Mouse (Mus musculus): ENCODE measurements around the gene Setd5. TPM values are rescaled to one million over a fixed set of nuclear protein-coding genes. Genes with fewer than 3 reads are reported as not detected.
A peak's percentile ranks its signal among the peaks of the same experiment; 100 is the strongest.

Setd5 gene
- polyA plus RNA-seq, 1 experiment from 2014 or later, result 35.9 TPM

GRCm38 (mm10) chr6:113120806-113121205 is 43.6 kb downstream of the Setd5 start:
- Histone ChIP-seq H3K4me1 (replicated peaks; ENCODE audit: control insufficient read depth, insufficient read depth) (no peaks in the 10 kb centered on the region), H3K4me2 (replicated peaks; ENCODE audit: low read depth) (no peak overlapping the region), H3K9ac (ENCODE audit: low read length) (no peak overlapping the region), H3K27ac (replicated peaks) (no peak overlapping the region), H3K27me3 (ENCODE audit: control insufficient read depth, insufficient read depth, low read length) (no peaks in the 10 kb centered on the region), H3K4me3 (ENCODE audit: low read depth, low read length) (no peak overlapping the region), H3K36me3 (ENCODE audit: control insufficient read depth, insufficient read depth, low read length) (peaks cover 26% of the 10 kb centered on the region), H3K9me3 (ENCODE audit: control insufficient read depth, low read length) (no peaks in the 10 kb centered on the region)
- no peak for TF ChIP-seq EP300 (optimal IDR thresholded peaks at IDR 0.05)
- TF ChIP-seq CTCF (IDR thresholded peaks at IDR 0.05; ENCODE audit: low read depth), result no peak
- ATAC-seq (ENCODE audit: low FRiP score, low TSS enrichment), result no peak
- no peak for DNase-seq (ENCODE audit: low spot score)
- WGBS, result 92% methylated on average over 10 of the region's 10 CpGs

- no peak for ATAC-seq (ENCODE audit: low FRiP score, low TSS enrichment)
- no peak overlapping the region for H3K4me3 ChIP-seq (ENCODE audit: low read depth, low read length)
- TF ChIP-seq CTCF (IDR thresholded peaks at IDR 0.05; ENCODE audit: low read depth), result no peak
- TF ChIP-seq EP300 (optimal IDR thresholded peaks at IDR 0.05), result no peak
- no peak overlapping the region for H3K9ac ChIP-seq (ENCODE audit: low read length)
- DNase-seq (ENCODE audit: low spot score), result no peak
- no peaks in the 10 kb centered on the region for H3K27me3 ChIP-seq (ENCODE audit: control insufficient read depth, insufficient read depth, low read length)
- WGBS, result 79% methylated on average over 2 of the region's 2 CpGs
- no peak overlapping the region for H3K27ac ChIP-seq (replicated peaks)
- H3K36me3 ChIP-seq (ENCODE audit: control insufficient read depth, insufficient read depth, low read length), result peaks cover 10% of the 10 kb centered on the region; the same call in 1 of the 2 replicates
- H3K4me2 ChIP-seq (replicated peaks; ENCODE audit: low read depth), result no peak overlapping the region
- no peaks in the 10 kb centered on the region for H3K9me3 ChIP-seq (ENCODE audit: control insufficient read depth, low read length)
- no peaks in the 10 kb centered on the region for H3K4me1 ChIP-seq (replicated peaks; ENCODE audit: control insufficient read depth, insufficient read depth)
These were observed 56.2 kb downstream of the Setd5 start for GRCm38 (mm10) chr6:113133360-113133759.

- H3K4me2 ChIP-seq (replicated peaks; ENCODE audit: low read depth), result no peak overlapping the region; the same call in 1 of the 2 replicates
- peaks cover 27% of the 10 kb centered on the region for H3K36me3 ChIP-seq (ENCODE audit: control insufficient read depth, insufficient read depth, low read length)
- no peak overlapping the region for H3K4me3 ChIP-seq (ENCODE audit: low read depth, low read length)
- peak; percentile 27 for DNase-seq (ENCODE audit: low spot score)
- H3K4me1 ChIP-seq (replicated peaks; ENCODE audit: control insufficient read depth, insufficient read depth), result no peaks in the 10 kb centered on the region
- H3K9me3 ChIP-seq (ENCODE audit: control insufficient read depth, low read length), result no peaks in the 10 kb centered on the region
- 33% methylated on average over 1 of the region's 1 CpGs for WGBS
- H3K27ac ChIP-seq (replicated peaks), result no peak overlapping the region
- no peaks in the 10 kb centered on the region for H3K27me3 ChIP-seq (ENCODE audit: control insufficient read depth, insufficient read depth, low read length)
- no peak overlapping the region for H3K9ac ChIP-seq (ENCODE audit: low read length)
- peak; percentile 58 for ATAC-seq (ENCODE audit: low FRiP score, low TSS enrichment)
- TF ChIP-seq CTCF (IDR thresholded peaks at IDR 0.05; ENCODE audit: low read depth) (no peak), EP300 (optimal IDR thresholded peaks at IDR 0.05) (no peak)
These were observed 64.4 kb downstream of the Setd5 start for GRCm38 (mm10) chr6:113141389-113142094.

GRCm38 (mm10) chr6:113144764-113145163 is 67.6 kb downstream of the Setd5 start:
- no peak for TF ChIP-seq EP300 (optimal IDR thresholded peaks at IDR 0.05)
- TF ChIP-seq CTCF (IDR thresholded peaks at IDR 0.05; ENCODE audit: low read depth), result no peak
- no peak for ATAC-seq (ENCODE audit: low FRiP score, low TSS enrichment)

GRCm38 (mm10) chr6:113145249-113145648 is 68.1 kb downstream of the Setd5 start:
- no peak for TF ChIP-seq EP300 (optimal IDR thresholded peaks at IDR 0.05)
- TF ChIP-seq CTCF (IDR thresholded peaks at IDR 0.05; ENCODE audit: low read depth), result no peak
- H3K4me3 ChIP-seq (ENCODE audit: low read depth, low read length), result no peak overlapping the region
- WGBS, result 95% methylated on average over 4 of the region's 4 CpGs
- no peak overlapping the region for H3K9ac ChIP-seq (ENCODE audit: low read length)
- H3K36me3 ChIP-seq (ENCODE audit: control insufficient read depth, insufficient read depth, low read length), result peaks cover 46% of the 10 kb centered on the region
- no peak for DNase-seq (ENCODE audit: low spot score)
- ATAC-seq (ENCODE audit: low FRiP score, low TSS enrichment), result no peak
- H3K9me3 ChIP-seq (ENCODE audit: control insufficient read depth, low read length), result no peaks in the 10 kb centered on the region
- no peaks in the 10 kb centered on the region for H3K27me3 ChIP-seq (ENCODE audit: control insufficient read depth, insufficient read depth, low read length)
- H3K27ac ChIP-seq (replicated peaks), result no peak overlapping the region
- no peak overlapping the region for H3K4me2 ChIP-seq (replicated peaks; ENCODE audit: low read depth)
- H3K4me1 ChIP-seq (replicated peaks; ENCODE audit: control insufficient read depth, insufficient read depth), result no peaks in the 10 kb centered on the region

More at GRCm38 (mm10) chr6:113144764-113145163, 67.6 kb downstream of the Setd5 start:
- no peak overlapping the region for H3K4me3 ChIP-seq (ENCODE audit: low read depth, low read length)
- no peaks in the 10 kb centered on the region for H3K27me3 ChIP-seq (ENCODE audit: control insufficient read depth, insufficient read depth, low read length)
- H3K9ac ChIP-seq (ENCODE audit: low read length), result no peak overlapping the region
- peaks cover 43% of the 10 kb centered on the region for H3K36me3 ChIP-seq (ENCODE audit: control insufficient read depth, insufficient read depth, low read length)
- no peak overlapping the region for H3K4me2 ChIP-seq (replicated peaks; ENCODE audit: low read depth)
- no peak overlapping the region for H3K27ac ChIP-seq (replicated peaks)
- H3K9me3 ChIP-seq (ENCODE audit: control insufficient read depth, low read length), result no peaks in the 10 kb centered on the region
- DNase-seq (ENCODE audit: low spot score), result no peak
- 86% methylated on average over 1 of the region's 1 CpGs for WGBS
- no peaks in the 10 kb centered on the region for H3K4me1 ChIP-seq (replicated peaks; ENCODE audit: control insufficient read depth, insufficient read depth)

GRCm38 (mm10) chr6:113154071-113154470 is 76.9 kb downstream of the Setd5 start:
- Histone ChIP-seq H3K27me3 (ENCODE audit: control insufficient read depth, insufficient read depth, low read length) (no peaks in the 10 kb centered on the region), H3K27ac (replicated peaks) (no peak overlapping the region), H3K9me3 (ENCODE audit: control insufficient read depth, low read length) (no peaks in the 10 kb centered on the region), H3K4me1 (replicated peaks; ENCODE audit: control insufficient read depth, insufficient read depth) (no peaks in the 10 kb centered on the region), H3K4me3 (ENCODE audit: low read depth, low read length) (no peak overlapping the region), H3K36me3 (ENCODE audit: control insufficient read depth, insufficient read depth, low read length) (peaks cover 37% of the 10 kb centered on the region), H3K9ac (ENCODE audit: low read length) (no peak overlapping the region), H3K4me2 (replicated peaks; ENCODE audit: low read depth) (no peak overlapping the region)
- DNase-seq (ENCODE audit: low spot score) (no peak), ATAC-seq (ENCODE audit: low FRiP score, low TSS enrichment) (no peak)
- TF ChIP-seq EP300 (optimal IDR thresholded peaks at IDR 0.05) (no peak), CTCF (IDR thresholded peaks at IDR 0.05; ENCODE audit: low read depth) (no peak)
- 97% methylated on average over 8 of the region's 8 CpGs for WGBS
